Mouse (Mus musculus) lung, postnatal 0 days (tissue): ENCODE data around the gene Pawr. TPM values are rescaled to one million over a fixed set of nuclear protein-coding genes. Genes with fewer than 3 reads are reported as not detected.
A peak's percentile ranks its signal among the peaks of the same experiment; 100 is the strongest.

Source experiments
- ATAC-seq: fragments of 200-750 bp; cut with Nextera tagmentation; 2 replicates; pipeline ENCODE4 v1.8.0; 2017; ENCODE audit warnings: moderate library complexity
- DNase-seq: peaks from one replicate; pipeline ENCODE4 v3.0.0-alpha.2; 2016; ENCODE audit warnings: low spot score
- H3K27ac ChIP-seq: fragments of 300-500 bp; sonication (generic); 2 replicates; pipeline ENCODE4 v1.5.1; 2014; ENCODE audit warnings: antibody characterized with exemption, mild to moderate bottlenecking, low read length, mixed read lengths
- H3K27me3 ChIP-seq: fragments of 300-500 bp; sonication (generic); replicated peaks from 2 replicates; pipeline ENCODE4 v1.6.1; 2014; ENCODE audit warnings: low read length, mixed read lengths; ENCODE audit not compliant: insufficient read depth
- H3K36me3 ChIP-seq: fragments of 300-500 bp; sonication (generic); 2 replicates; pipeline ENCODE4 v1.6.1; 2014; ENCODE audit warnings: low read length, mixed read lengths; ENCODE audit not compliant: insufficient read depth
- H3K4me1 ChIP-seq: fragments of 300-500 bp; sonication (generic); 2 replicates; pipeline ENCODE4 v1.6.1; 2014; ENCODE audit warnings: antibody characterized with exemption, low read depth, low read length, mixed read lengths; ENCODE audit not compliant: insufficient read depth
- H3K4me2 ChIP-seq: fragments of 300-500 bp; sonication (generic); replicated peaks from 2 replicates; pipeline ENCODE4 v1.6.1; 2014; ENCODE audit warnings: low read depth, mild to moderate bottlenecking, low read length, moderate library complexity, mixed read lengths
- H3K4me3 ChIP-seq: fragments of 300-500 bp; sonication (generic); 2 replicates; pipeline ENCODE4 v1.5.1; 2014; ENCODE audit warnings: low read depth, low read length
- H3K9ac ChIP-seq: fragments of 300-500 bp; sonication (generic); replicated peaks from 2 replicates; pipeline ENCODE4 v1.6.1; 2014; ENCODE audit warnings: low read depth, mild to moderate bottlenecking
- H3K9me3 ChIP-seq: fragments of 300-500 bp; sonication (generic); 2 replicates; pipeline ENCODE4 v1.6.1; 2016; ENCODE audit warnings: low read length, mixed read lengths
- CTCF ChIP-seq: IDR thresholded peaks from 2 replicates; pipeline ENCODE4 v1.5.1; 2016; ENCODE audit warnings: antibody characterized with exemption, mild to moderate bottlenecking
- EP300 ChIP-seq: IDR thresholded peaks from 2 replicates; pipeline ENCODE4 v1.6.1; 2016; ENCODE audit warnings: antibody characterized with exemption, mild to moderate bottlenecking, control low read depth
- WGBS: fragments of 180-500 bp; shearing (Covaris S2); extraction: QIAGEN DNeasy Blood & Tissue Kit; methylation state at CpG from one replicate; pipeline ENCODE4 v1.1.7; 2014; 5-methylcytosine and 5-hydroxymethylcytosine counted together
- microRNA-seq: library from miRNA; unstranded; fragments of <30 nt; microRNA quantifications from one replicate; pipeline ENCODE4, GENCODE M21; 2016
- polyA plus RNA-seq: library from polyadenylated mRNA; unstranded; fragments of >200 nt; fragmentation: Nextera tagmentation; extraction: Ambion mirVana; gene quantifications from 2 replicates; pipeline ENCODE4 v1.2.1, GENCODE M21; 2015

Pawr gene
- polyA plus RNA-seq, 1 experiment from 2014 or later = 15.3 TPM

DNA sequence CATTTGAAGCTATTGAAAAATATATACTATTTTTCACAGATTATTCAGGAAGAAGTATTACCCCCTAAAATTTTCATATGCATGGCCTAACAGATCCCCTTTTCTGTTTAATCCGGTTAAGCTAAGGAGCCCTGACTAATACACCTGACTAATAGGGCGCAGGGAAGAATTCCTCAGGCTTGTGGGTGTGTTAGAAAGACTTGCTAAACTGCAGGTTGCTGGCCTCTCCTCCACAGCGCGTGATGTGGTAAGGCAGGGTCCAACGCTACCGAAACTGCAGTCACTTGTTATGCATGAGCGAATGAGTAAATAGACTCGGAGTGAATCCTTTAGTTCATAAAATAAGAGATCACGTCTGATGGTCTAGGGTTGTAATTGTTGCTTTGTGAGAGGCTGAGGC lies 120.5 kb downstream of the Pawr start:
- no peaks in the 10 kb centered on the region for H3K36me3 ChIP-seq
- H3K9ac ChIP-seq = no peak overlapping the region
- H3K27ac ChIP-seq = no peak overlapping the region
- no peak overlapping the region for H3K4me3 ChIP-seq
- ATAC-seq (no peak), DNase-seq (no peak)
- H3K4me1 ChIP-seq = peaks cover 4% of the 10 kb centered on the region; the same call in 1 of the 2 replicates
- no peaks in the 10 kb centered on the region for H3K27me3 ChIP-seq
- WGBS = 96% methylated on average over 9 of the region's 9 CpGs
- H3K4me2 ChIP-seq = no peak overlapping the region
- TF ChIP-seq EP300 = no peak
- no peaks in the 10 kb centered on the region for H3K9me3 ChIP-seq

DNA sequence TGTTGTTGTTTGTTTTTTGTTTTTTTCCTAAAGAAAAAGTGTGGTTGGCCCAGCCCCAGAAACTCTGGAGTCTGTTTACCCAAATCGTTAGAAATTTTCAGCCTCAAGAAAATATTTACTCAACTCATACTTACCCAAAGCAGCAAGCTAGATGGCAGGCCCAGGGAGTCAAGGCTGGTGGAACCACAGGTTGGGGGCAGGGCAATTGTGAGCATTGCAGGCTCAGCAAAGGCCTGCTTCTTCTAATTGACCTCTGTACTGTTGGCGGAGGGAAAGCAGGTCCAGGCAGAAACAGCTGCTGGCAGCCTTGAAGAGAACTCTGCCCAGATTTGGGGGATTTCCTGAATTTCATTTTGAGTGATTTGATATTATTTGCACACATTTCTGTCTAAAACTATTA lies 121.6 kb downstream of the Pawr start:
- no peaks in the 10 kb centered on the region for H3K4me1 ChIP-seq
- 32% methylated on average over 2 of the region's 2 CpGs for WGBS
- H3K4me2 ChIP-seq = no peak overlapping the region
- H3K27me3 ChIP-seq = no peaks in the 10 kb centered on the region
- no peak for TF ChIP-seq EP300
- no peak for TF ChIP-seq CTCF
- H3K27ac ChIP-seq = no peak overlapping the region
- H3K9me3 ChIP-seq = no peaks in the 10 kb centered on the region
- no peak overlapping the region for H3K4me3 ChIP-seq
- H3K36me3 ChIP-seq = no peaks in the 10 kb centered on the region
- DNase-seq (peak; percentile 25), ATAC-seq (peak; percentile 53)
- H3K9ac ChIP-seq = no peak overlapping the region

DNA sequence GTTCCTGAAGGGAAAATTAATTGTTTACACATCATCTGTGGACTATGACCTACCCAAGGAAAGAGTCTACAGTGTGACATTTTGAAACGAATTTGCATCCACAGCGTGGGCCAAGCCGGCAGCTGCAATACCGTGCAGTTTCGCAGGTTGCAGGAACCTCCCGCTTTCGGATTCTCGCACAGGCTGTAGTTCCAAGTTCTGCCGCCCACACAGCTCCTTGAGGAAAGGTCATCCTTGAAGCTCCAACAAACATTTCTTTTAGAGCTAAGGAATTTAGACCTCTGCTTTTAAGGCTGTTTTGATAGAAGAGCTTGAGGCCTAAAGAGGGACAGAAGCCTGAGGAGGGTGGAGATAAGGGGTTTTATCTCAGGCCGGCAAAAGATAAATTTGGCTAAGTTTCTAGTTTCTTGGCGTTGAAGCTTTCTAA lies 122.8 kb downstream of the Pawr start:
- H3K27ac ChIP-seq = no peak overlapping the region
- no peaks in the 10 kb centered on the region for H3K9me3 ChIP-seq
- no peaks in the 10 kb centered on the region for H3K4me1 ChIP-seq
- TF ChIP-seq EP300 = no peak
- TF ChIP-seq CTCF = peak; percentile 3; the same call in 1 of the 2 replicates
- ATAC-seq (no peak; the same call in 1 of the 2 replicates), DNase-seq (no peak)
- H3K36me3 ChIP-seq = no peaks in the 10 kb centered on the region
- no peak overlapping the region for H3K9ac ChIP-seq
- no peak overlapping the region for H3K4me2 ChIP-seq
- H3K4me3 ChIP-seq = no peak overlapping the region
- 49% methylated on average over 11 of the region's 11 CpGs for WGBS
- H3K27me3 ChIP-seq = no peaks in the 10 kb centered on the region

DNA sequence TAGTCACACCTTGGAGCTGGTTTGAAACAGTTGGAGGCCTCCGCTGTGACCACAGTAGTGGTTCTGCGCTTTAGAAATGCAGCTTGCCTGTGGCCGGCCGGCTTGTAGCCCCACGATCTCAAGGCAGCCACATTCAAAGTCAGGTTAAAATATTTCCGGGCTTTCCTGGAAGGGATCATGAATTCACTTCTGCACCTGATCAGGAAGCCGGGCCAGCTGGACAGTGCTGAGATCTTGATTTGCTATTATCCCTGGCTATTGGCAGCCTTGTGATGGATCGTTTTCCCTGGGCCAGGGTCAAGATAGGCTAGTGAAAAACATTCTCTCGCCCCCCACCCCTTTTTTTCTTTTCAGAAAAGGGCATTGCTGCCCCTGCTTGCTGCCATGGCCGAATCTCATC lies 123.3 kb downstream of the Pawr start:
- Histone ChIP-seq H3K4me2 (no peak overlapping the region), H3K27ac (no peak overlapping the region; the same call in 1 of the 2 replicates), H3K27me3 (no peaks in the 10 kb centered on the region), H3K4me1 (no peaks in the 10 kb centered on the region), H3K4me3 (no peak overlapping the region), H3K36me3 (no peaks in the 10 kb centered on the region), H3K9me3 (no peaks in the 10 kb centered on the region), H3K9ac (no peak overlapping the region)
- WGBS = 59% methylated on average over 10 of the region's 10 CpGs
- TF ChIP-seq EP300 = no peak
- no peak for TF ChIP-seq CTCF
- ATAC-seq = no peak
- DNase-seq = no peak

DNA sequence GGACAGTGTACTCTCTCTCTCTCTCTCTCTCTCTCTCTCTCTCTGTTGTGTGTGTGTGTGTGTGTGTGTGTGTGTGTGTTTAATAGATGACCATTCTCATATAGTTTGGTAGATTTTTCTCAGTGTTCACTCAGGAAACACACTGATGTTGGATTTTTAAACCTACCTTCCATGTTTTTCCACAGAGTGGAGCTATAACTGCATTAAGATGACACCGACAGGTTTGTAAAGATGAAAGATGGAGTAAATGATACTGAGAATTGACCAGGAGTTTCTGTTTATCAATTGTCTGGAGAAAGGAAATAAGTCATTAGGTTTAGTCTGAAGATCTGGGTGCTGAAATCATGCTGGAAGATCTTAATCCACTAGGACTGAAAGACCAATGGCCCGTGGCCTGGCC lies 124.0 kb downstream of the Pawr start:
- 65% methylated on average over 2 of the region's 2 CpGs for WGBS
- Histone ChIP-seq H3K27me3 (no peaks in the 10 kb centered on the region), H3K4me3 (no peak overlapping the region), H3K4me2 (no peak overlapping the region), H3K4me1 (no peaks in the 10 kb centered on the region), H3K9me3 (no peaks in the 10 kb centered on the region), H3K36me3 (no peaks in the 10 kb centered on the region), H3K9ac (no peak overlapping the region), H3K27ac (no peak overlapping the region)
- DNase-seq (no peak), ATAC-seq (no peak)
- TF ChIP-seq EP300 (no peak), CTCF (peak; percentile 36)

DNA sequence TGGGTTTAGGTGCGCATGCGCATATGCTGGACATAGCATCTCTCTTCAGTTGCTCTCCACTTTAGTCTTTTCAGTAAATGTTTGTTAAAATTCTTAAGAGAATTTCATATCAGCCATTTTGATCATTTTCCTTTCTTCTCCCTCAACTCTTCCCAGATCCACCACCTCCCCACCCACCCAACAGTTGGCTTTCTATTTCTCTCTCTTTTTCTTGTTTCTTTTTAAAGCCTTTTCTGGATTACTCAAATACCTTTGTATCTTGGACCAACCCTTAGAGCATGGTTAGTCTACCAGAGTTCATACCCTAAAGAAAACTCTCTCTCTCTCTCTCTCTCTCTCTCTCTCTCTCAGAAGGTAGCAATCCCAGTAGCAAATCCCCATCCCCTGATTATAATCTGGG lies 125.1 kb downstream of the Pawr start:
- Histone ChIP-seq H3K4me1 (no peaks in the 10 kb centered on the region), H3K9ac (no peak overlapping the region), H3K27me3 (no peaks in the 10 kb centered on the region), H3K27ac (no peak overlapping the region), H3K36me3 (no peaks in the 10 kb centered on the region), H3K9me3 (no peaks in the 10 kb centered on the region), H3K4me2 (no peak overlapping the region), H3K4me3 (no peak overlapping the region)
- ATAC-seq (no peak), DNase-seq (no peak)
- TF ChIP-seq CTCF (no peak), EP300 (no peak)
- WGBS = 97% methylated on average over 2 of the region's 2 CpGs

DNA sequence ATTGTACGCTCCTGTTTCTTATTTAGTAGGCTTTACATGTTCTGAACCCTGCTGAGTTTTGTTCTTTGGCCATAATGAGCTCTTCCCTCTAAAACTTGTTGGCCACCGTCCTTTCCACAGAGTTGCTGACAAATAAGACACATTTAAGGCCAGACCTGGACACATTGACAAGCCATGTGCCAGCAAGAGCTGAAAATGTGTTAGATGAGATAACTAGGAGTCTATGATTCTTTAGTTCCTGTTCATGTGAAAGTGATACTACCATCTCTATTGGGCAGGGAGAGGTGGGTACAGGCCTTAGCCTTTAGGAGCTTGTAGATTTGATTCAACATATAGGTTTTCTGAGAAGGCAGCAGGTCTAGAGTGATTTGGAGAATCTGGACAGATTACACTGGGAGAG lies 129.9 kb downstream of the Pawr start:
- no peak overlapping the region for H3K4me3 ChIP-seq
- no peaks in the 10 kb centered on the region for H3K9me3 ChIP-seq
- H3K27ac ChIP-seq = no peak overlapping the region
- H3K4me2 ChIP-seq = no peak overlapping the region
- H3K4me1 ChIP-seq = no peaks in the 10 kb centered on the region
- H3K36me3 ChIP-seq = no peaks in the 10 kb centered on the region
- WGBS = 94% methylated on average over 2 of the region's 2 CpGs
- ATAC-seq (no peak), DNase-seq (no peak)
- no peak overlapping the region for H3K9ac ChIP-seq
- no peaks in the 10 kb centered on the region for H3K27me3 ChIP-seq
- no peak for TF ChIP-seq EP300
- TF ChIP-seq CTCF = no peak

Small RNA genes lying within 50 kb of the gene (microRNA-seq; reads per million reads assigned to microRNA genes)
- gene Gm25591 = not detected

Other genes starting within 250 kb of the Pawr start
- gene Ppp1r12a, start 169.9 kb upstream of the Pawr start, polyA plus RNA-seq = 82.9 and 90.4 TPM in 2 replicates